Mouse (Mus musculus) limb, embryonic 11.5 days (tissue): ENCODE data around the gene Tmem80. TPM values are rescaled to one million over a fixed set of nuclear protein-coding genes. Genes with fewer than 3 reads are reported as not detected.

ENCODE experiments used
- ATAC-seq: fragments of 200-750 bp; cut with Nextera tagmentation; 2 replicates; pipeline ENCODE4 v1.8.0; 2017; ENCODE audit warnings: low read depth; ENCODE audit not compliant: insufficient number of reproducible peaks, low FRiP score, low TSS enrichment
- DNase-seq: peaks from one replicate; pipeline ENCODE4 v3.0.0-alpha.2; 2015; ENCODE audit warnings: low spot score
- H3K27ac ChIP-seq: fragments of 300-500 bp; sonication (generic); replicated peaks from 2 replicates; pipeline ENCODE4 v1.5.1; 2014; ENCODE audit warnings: low read depth, mild to moderate bottlenecking, low read length
- H3K27me3 ChIP-seq: fragments of 300-500 bp; sonication (generic); 2 replicates; pipeline ENCODE4 v1.6.1; 2014; ENCODE audit warnings: mild to moderate bottlenecking, low read length, mixed read lengths; ENCODE audit not compliant: control insufficient read depth, insufficient read depth
- H3K36me3 ChIP-seq: fragments of 300-500 bp; sonication (generic); 2 replicates; pipeline ENCODE4 v1.6.1; 2014; ENCODE audit warnings: mild to moderate bottlenecking, low read length, moderate library complexity, mixed read lengths; ENCODE audit not compliant: control insufficient read depth, insufficient read depth
- H3K4me1 ChIP-seq: fragments of 300-500 bp; sonication (generic); 2 replicates; pipeline ENCODE4 v1.6.1; 2014; ENCODE audit warnings: low read length, mixed read lengths; ENCODE audit not compliant: control insufficient read depth, insufficient read depth
- H3K4me2 ChIP-seq: fragments of 300-500 bp; sonication (generic); 2 replicates; pipeline ENCODE4 v1.6.1; 2014; ENCODE audit warnings: low read depth, mild to moderate bottlenecking, moderate library complexity; ENCODE audit not compliant: severe bottlenecking
- H3K4me3 ChIP-seq: fragments of 300-500 bp; sonication (generic); 2 replicates; pipeline ENCODE4 v1.5.1; 2014; ENCODE audit warnings: low read depth, low read length
- H3K9ac ChIP-seq: fragments of 300-500 bp; sonication (generic); 2 replicates; pipeline ENCODE4 v1.6.1; 2014; ENCODE audit warnings: mild to moderate bottlenecking, low read length
- H3K9me3 ChIP-seq: fragments of 300-500 bp; sonication (generic); 2 replicates; pipeline ENCODE4 v1.6.1; 2016; ENCODE audit warnings: low read length; ENCODE audit not compliant: control insufficient read depth
- WGBS: fragments of 180-500 bp; shearing (Covaris S2); extraction: QIAGEN DNeasy Blood & Tissue Kit; methylation state at CpG from one replicate; pipeline ENCODE4 v1.1.7; 2014; 5-methylcytosine and 5-hydroxymethylcytosine counted together
- polyA plus RNA-seq: library from polyadenylated mRNA; unstranded; fragments of >200 nt; fragmentation: Nextera tagmentation; extraction: Ambion mirVana; gene quantifications from 2 replicates; pipeline ENCODE4 v1.2.1, GENCODE M21; 2014

Gene Tmem80
- polyA plus RNA-seq, 1 experiment from 2014 or later = 29.5 TPM

- WGBS = under 1% methylated on average over 51 of the region's 53 CpGs
- no peaks in the 10 kb centered on the region for H3K9me3 ChIP-seq
- H3K36me3 ChIP-seq = peaks cover 4% of the 10 kb centered on the region; the same call in 1 of the 2 replicates
- H3K4me3 ChIP-seq = peak overlapping the region; percentile 30
- H3K9ac ChIP-seq = peak overlapping the region; percentile 40
- H3K4me2 ChIP-seq = peak overlapping the region; percentile 73
- DNase-seq = peak; percentile 61
- H3K27ac ChIP-seq = no peak overlapping the region
- H3K4me1 ChIP-seq = peaks cover 14% of the 10 kb centered on the region
- ATAC-seq = no peak
- peaks cover 47% of the 10 kb centered on the region for H3K27me3 ChIP-seq
Observed at GRCm38 (mm10) chr7:141293852-141294471, 33.6 kb upstream of the Tmem80 start.

- Histone ChIP-seq H3K4me3 (peak overlapping the region; percentile 30), H3K36me3 (peaks cover 7% of the 10 kb centered on the region; the same call in 1 of the 2 replicates), H3K4me1 (peaks cover 14% of the 10 kb centered on the region), H3K4me2 (peak overlapping the region; percentile 73), H3K27ac (no peak overlapping the region), H3K9ac (no peak overlapping the region), H3K27me3 (peaks cover 47% of the 10 kb centered on the region), H3K9me3 (no peaks in the 10 kb centered on the region)
- WGBS = 8% methylated on average over 22 of the region's 22 CpGs
- no peak for ATAC-seq
- peak; percentile 38 for DNase-seq
Observed at GRCm38 (mm10) chr7:141294479-141294878, 33.1 kb upstream of the Tmem80 start.

GRCm38 (mm10) chr7:141297926-141298650 is 29.5 kb upstream of the Tmem80 start:
- Histone ChIP-seq H3K4me1 (peaks cover 7% of the 10 kb centered on the region), H3K9ac (no peak overlapping the region), H3K36me3 (peaks cover 7% of the 10 kb centered on the region; the same call in 1 of the 2 replicates), H3K27me3 (peaks cover 27% of the 10 kb centered on the region), H3K4me2 (no peak overlapping the region), H3K4me3 (no peak overlapping the region), H3K9me3 (no peaks in the 10 kb centered on the region), H3K27ac (no peak overlapping the region)
- no peak for ATAC-seq
- DNase-seq = no peak
- WGBS = 84% methylated on average over 3 of the region's 3 CpGs

GRCm38 (mm10) chr7:141299175-141299574 is 28.4 kb upstream of the Tmem80 start:
- Histone ChIP-seq H3K9me3 (no peaks in the 10 kb centered on the region), H3K36me3 (peaks cover 9% of the 10 kb centered on the region; the same call in 1 of the 2 replicates), H3K4me1 (no peaks in the 10 kb centered on the region), H3K4me2 (no peak overlapping the region), H3K9ac (no peak overlapping the region), H3K27ac (no peak overlapping the region), H3K27me3 (peaks cover 16% of the 10 kb centered on the region), H3K4me3 (no peak overlapping the region)
- DNase-seq = no peak
- 97% methylated on average over 8 of the region's 8 CpGs for WGBS
- ATAC-seq = no peak

- H3K4me1 ChIP-seq = no peaks in the 10 kb centered on the region
- H3K9ac ChIP-seq = no peak overlapping the region
- no peaks in the 10 kb centered on the region for H3K27me3 ChIP-seq
- H3K36me3 ChIP-seq = peaks cover 16% of the 10 kb centered on the region; the same call in 1 of the 2 replicates
- DNase-seq (no peak), ATAC-seq (no peak)
- no peak overlapping the region for H3K4me3 ChIP-seq
- H3K4me2 ChIP-seq = no peak overlapping the region
- no peak overlapping the region for H3K27ac ChIP-seq
- WGBS = 95% methylated on average over 9 of the region's 9 CpGs
- H3K9me3 ChIP-seq = no peaks in the 10 kb centered on the region
Observed at GRCm38 (mm10) chr7:141301386-141301785, 26.2 kb upstream of the Tmem80 start.

GRCm38 (mm10) chr7:141302702-141303268 is 24.8 kb upstream of the Tmem80 start:
- H3K4me1 ChIP-seq = no peaks in the 10 kb centered on the region
- H3K4me3 ChIP-seq = no peak overlapping the region
- DNase-seq (no peak), ATAC-seq (no peak)
- H3K27ac ChIP-seq = no peak overlapping the region
- H3K4me2 ChIP-seq = no peak overlapping the region
- peaks cover 20% of the 10 kb centered on the region; the same call in 1 of the 2 replicates for H3K36me3 ChIP-seq
- H3K9me3 ChIP-seq = no peaks in the 10 kb centered on the region
- no peak overlapping the region for H3K9ac ChIP-seq
- 82% methylated on average over 1 of the region's 1 CpGs for WGBS
- H3K27me3 ChIP-seq = no peaks in the 10 kb centered on the region

GRCm38 (mm10) chr7:141304537-141304936 is 23.0 kb upstream of the Tmem80 start:
- Histone ChIP-seq H3K9ac (no peak overlapping the region), H3K9me3 (no peaks in the 10 kb centered on the region), H3K27ac (no peak overlapping the region), H3K4me2 (no peak overlapping the region), H3K36me3 (peaks cover 23% of the 10 kb centered on the region; the same call in 1 of the 2 replicates), H3K4me1 (no peaks in the 10 kb centered on the region), H3K27me3 (no peaks in the 10 kb centered on the region), H3K4me3 (no peak overlapping the region)
- 87% methylated on average over 4 of the region's 4 CpGs for WGBS
- DNase-seq = no peak
- no peak for ATAC-seq

GRCm38 (mm10) chr7:141314416-141314815 is 13.1 kb upstream of the Tmem80 start:
- H3K4me2 ChIP-seq = no peak overlapping the region
- H3K36me3 ChIP-seq = peaks cover 37% of the 10 kb centered on the region
- H3K9ac ChIP-seq = no peak overlapping the region
- no peak overlapping the region for H3K27ac ChIP-seq
- ATAC-seq (no peak), DNase-seq (no peak)
- H3K4me1 ChIP-seq = no peaks in the 10 kb centered on the region
- no peaks in the 10 kb centered on the region for H3K9me3 ChIP-seq
- no peak overlapping the region for H3K4me3 ChIP-seq
- H3K27me3 ChIP-seq = no peaks in the 10 kb centered on the region
- WGBS = 95% methylated on average over 2 of the region's 2 CpGs
